Mouse (Mus musculus) fibroblast of lung, adult 2 months (primary cell): ENCODE data around the gene Chrm1.
"Not testable (repeated sequence)": the region's sequence is repeated elsewhere in the genome, so short reads cannot be mapped to it uniquely, and the experiment has no call there.

Experiments used
- DNase-seq: peaks from one replicate; pipeline ENCODE4 v3.0.0-alpha.2; 2011; ENCODE audit warnings: low read depth

Gene Chrm1

GRCm38 (mm10) chr19:8718357-8718756 lies 54.8 kb downstream of the Chrm1 start:
- DNase-seq: no peak

- not testable (repeated sequence) for DNase-seq
Measured at GRCm38 (mm10) chr19:8719037-8719436, 55.4 kb downstream of the Chrm1 start.

- no peak for DNase-seq
Measured at GRCm38 (mm10) chr19:8721378-8721777, 57.8 kb downstream of the Chrm1 start.

- DNase-seq: no peak
Measured at GRCm38 (mm10) chr19:8722021-8722420, 58.4 kb downstream of the Chrm1 start.

DNA sequence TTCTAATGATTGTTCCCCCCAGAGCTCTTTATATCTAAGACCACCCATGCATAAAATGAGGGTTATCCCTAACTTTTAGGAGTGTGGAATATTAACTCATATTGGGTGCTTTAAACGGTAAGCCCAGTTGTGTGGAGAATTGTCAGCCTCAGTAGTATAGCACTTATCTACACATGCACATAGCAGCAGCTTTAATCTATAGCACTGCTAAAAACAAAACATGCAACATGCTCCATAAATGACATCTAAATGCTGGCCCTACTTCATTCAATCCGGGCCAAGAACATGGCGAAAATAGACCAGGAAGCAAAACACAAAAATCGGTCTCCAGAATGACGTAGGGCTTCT lies 58.9 kb downstream of the Chrm1 start:
- no peak for DNase-seq

DNA sequence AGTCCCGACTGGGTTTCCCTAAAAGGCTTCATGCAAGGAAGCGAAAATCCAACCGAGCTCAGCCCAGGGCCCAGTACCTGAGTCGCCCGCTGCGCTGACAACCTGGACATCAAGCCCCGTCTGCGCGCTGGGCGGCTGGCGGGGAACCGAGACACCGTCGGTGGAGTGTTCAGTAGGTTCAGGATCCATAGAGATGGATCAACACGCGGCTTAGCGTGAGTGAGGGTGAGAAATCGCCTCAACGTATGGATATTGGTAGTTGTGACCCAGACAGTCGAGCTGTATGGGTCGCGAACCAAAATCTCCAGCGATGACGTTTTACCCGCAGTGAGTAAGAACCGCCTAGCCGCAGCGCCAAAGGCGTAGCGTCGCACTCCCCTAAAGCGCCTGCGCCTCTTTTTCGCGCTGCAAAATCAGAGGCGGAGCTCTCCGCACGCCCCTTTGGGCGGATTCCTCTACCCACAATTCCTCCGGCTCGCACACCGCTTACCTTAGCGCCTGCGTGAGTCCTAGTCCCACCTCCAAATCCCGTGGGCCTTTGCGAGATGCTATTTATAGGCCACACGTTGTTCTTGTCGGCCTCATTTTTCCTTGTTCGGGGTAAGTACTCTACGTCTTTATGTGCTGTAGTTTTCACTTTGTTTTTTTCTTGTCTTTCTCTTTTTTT lies 59.5 kb downstream of the Chrm1 start, which contains the start of gene Slc3a2:
Gene Slc3a2 (minus strand): TSS at position 463 of the 667 bp plus-strand sequence.
- DNase-seq: peak; percentile 98

DNA sequence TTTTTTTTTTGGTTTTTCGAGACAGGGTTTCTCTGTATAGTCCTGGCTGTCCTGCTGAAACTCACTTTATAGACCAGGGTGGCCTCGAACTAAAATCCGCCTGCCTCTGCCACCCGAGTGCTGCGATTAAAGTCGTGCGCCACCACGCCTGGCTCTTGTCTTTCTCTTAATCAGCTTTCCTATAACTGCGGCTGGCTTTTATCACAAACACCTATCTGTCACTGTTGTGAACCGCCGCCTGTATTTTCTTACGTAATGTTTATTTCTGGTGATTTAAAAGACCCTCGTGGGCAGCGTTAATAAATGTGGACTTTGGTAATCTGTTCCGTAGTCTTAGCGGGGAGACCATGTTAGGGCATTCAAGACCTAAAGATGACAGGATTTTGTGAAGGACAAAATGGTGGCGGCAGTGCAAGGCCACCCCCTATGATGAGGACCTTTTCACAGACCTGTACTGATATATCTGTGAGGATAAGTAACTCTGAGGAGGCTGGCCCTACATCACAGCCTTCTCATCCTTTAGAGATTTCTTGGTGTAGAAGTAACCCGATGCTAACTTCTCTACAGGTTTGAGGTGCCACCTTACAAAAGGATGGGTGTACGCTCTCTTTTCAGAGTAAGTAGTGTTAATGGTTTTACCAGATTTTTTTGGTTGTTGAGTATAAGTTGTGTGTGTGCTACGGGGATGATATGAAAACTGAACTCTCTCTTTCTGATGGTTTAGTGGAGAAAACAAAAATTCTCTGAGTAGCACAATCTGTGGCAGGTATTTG lies 60.2 kb downstream of the Chrm1 start:
- no peak for DNase-seq

GRCm38 (mm10) chr19:8724392-8724791 lies 60.8 kb downstream of the Chrm1 start:
- DNase-seq: no peak

GRCm38 (mm10) chr19:8725081-8725613 lies 61.6 kb downstream of the Chrm1 start:
- no peak for DNase-seq

DNA sequence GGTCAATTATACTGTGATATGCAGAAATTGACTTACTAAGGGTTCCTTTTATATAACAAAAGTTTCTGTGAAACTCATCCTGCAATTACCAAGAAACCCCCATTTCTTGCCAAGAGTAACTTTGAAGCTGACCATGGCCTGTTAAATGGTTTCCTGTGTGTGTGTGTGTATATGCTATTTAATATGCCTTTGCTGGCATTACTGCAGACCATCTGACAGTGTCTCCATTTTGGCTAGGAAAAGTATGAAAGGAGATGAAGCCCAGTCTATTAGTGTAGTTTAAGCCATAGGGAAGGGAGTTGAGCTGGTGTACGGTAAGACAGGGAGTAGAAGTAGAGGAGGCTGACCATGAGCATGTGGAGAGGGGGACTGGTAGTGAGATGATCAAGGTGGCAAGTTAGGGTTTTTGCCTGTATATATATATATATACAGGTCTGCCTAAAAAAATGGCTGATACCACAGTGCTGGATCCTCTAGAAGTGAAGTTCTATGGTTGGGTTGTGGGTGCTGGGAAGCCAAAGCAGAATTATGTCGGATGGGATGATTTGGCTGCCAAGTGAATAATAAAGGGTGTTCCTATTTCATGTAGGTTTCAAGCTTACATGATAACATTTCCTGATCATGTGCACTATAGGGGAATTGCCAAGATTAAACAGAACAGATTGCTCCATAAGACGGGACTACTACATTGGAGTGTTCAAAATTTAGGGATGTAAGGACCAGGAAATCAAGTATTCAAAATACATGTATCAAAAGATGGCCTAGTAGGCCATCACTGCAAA lies 63.2 kb downstream of the Chrm1 start:
- no peak for DNase-seq

- DNase-seq: no peak
Measured at GRCm38 (mm10) chr19:8727495-8728114, 64.0 kb downstream of the Chrm1 start.

DNA sequence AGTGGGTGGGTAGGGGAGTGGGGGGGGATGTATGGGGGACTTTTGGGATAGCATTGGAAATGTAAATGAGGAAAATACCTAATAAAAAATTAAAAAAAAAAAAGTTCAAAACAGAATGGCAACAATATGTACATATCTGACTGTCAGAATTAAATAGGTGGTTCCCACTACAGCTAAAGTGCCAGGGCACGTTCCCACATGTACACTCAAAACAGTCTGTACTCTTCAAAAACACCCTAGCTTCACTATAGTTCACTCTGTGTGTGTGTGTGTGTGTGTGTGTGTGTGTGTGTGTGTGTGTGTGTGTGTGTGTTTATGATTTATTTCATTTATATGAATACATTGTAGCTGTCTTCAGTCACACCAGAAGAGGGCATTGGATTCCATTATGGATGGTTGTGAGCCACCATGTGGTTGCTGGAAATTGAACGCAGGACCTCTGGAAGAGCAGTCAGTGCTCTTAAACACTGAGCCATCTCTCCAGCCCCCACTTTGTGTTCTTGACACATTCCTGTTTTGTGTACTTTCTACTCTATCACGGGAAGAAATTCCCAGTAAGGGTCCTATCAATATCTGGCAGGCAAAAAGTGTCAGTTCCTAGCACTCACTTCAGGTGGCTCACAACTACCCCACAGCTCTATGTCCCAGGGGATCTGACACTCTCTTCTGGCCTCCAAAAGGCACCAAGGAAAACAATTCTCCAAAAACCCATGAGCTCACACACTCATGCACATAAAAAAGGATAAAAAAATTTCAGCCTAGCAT lies 64.9 kb downstream of the Chrm1 start:
- not testable (repeated sequence) for DNase-seq
